Comparison of ENCODE assay signal across 8 mouse cellular contexts in the genomic region with DNA sequence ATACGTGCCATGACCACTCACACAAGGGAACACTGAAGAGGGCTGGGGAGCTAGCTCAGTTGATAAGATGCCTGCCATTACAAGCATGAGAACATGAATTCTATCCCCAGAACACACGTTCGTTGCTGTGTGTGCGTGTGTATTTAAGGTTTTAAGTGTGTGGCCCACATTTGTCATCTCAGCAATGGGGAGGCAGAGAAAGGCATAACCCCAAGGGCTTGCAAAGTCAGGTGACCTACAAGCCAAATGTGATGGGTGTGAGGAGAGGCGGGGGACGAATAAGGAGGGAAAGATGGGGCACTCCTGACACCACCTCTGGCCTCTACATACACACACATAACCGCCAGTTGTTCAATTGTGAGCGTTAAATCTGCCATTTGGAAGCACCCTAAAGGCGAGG.
DNase-seq lines count a peak whose midpoint lies in the region; ATAC-seq lines count a peak whose summit lies in the region.

No protein-coding gene starts in this region.

- ATAC-seq in heart, embryonic 11.5 days (replicated peaks; ENCODE audit: insufficient number of reproducible peaks, low FRiP score, low TSS enrichment), result no peak
- ATAC-seq in midbrain, embryonic 12.5 days (ENCODE audit: low FRiP score, low read depth), result 0 out of 2 replicates have a peak, but pooled peaks have one; percentile 7

- H3K4me1 ChIP-seq in heart, embryonic 11.5 days (ENCODE audit: control insufficient read depth, insufficient read depth, low read length), result peaks cover 5% of the 10 kb centered on the region; the same call in 1 of the 2 replicates
- H3K4me1 ChIP-seq in hindbrain, embryonic 10.5 days (replicated peaks), result peaks cover 17% of the 10 kb centered on the region
- H3K4me1 ChIP-seq in midbrain, embryonic 12.5 days, result 0 out of 2 replicates have a peak, but pooled peaks cover 3% of the 10 kb centered on the region

- H3K4me3 ChIP-seq in heart, embryonic 11.5 days (ENCODE audit: low read depth, low read length), result peak overlapping the region; percentile 72
- H3K4me3 ChIP-seq in hindbrain, embryonic 10.5 days, result peak overlapping the region; percentile 65
- peak overlapping the region; percentile 72 for H3K4me3 ChIP-seq in midbrain, embryonic 12.5 days

- H3K9ac ChIP-seq in heart, embryonic 11.5 days (ENCODE audit: low read depth, low read length), result peak overlapping the region; percentile 90
- no peak overlapping the region for H3K9ac ChIP-seq in midbrain, embryonic 12.5 days (replicated peaks)

- intact Hi-C loops in left cerebral cortex, postnatal 14 days (cut with DNase I), result loop anchor here (5.0 kb wide), 1 partner anchor 132 kb away; no protein-coding TSS in a partner anchor

- WGBS in heart, embryonic 11.5 days (ENCODE audit: insufficient replicate concordance), result 78% methylated on average over 9 of the region's 9 CpGs
- 76% methylated on average over 9 of the region's 9 CpGs for WGBS in hindbrain, embryonic 10.5 days
- 75% methylated on average over 9 of the region's 9 CpGs for WGBS in midbrain, embryonic 12.5 days

- H3K27me3 ChIP-seq in heart, embryonic 11.5 days (ENCODE audit: control insufficient read depth, insufficient read depth, low read length), result no peaks in the 10 kb centered on the region
- H3K27me3 ChIP-seq in hindbrain, embryonic 10.5 days (ENCODE audit: insufficient read depth, poor library complexity, severe bottlenecking), result no peaks in the 10 kb centered on the region
- H3K27me3 ChIP-seq in midbrain, embryonic 12.5 days, result no peaks in the 10 kb centered on the region

- H3K36me3 ChIP-seq in heart, embryonic 11.5 days (ENCODE audit: control insufficient read depth, insufficient read depth, low read length), result no peaks in the 10 kb centered on the region
- no peaks in the 10 kb centered on the region for H3K36me3 ChIP-seq in hindbrain, embryonic 10.5 days
- H3K36me3 ChIP-seq in midbrain, embryonic 12.5 days, result no peaks in the 10 kb centered on the region

- no peaks in the 10 kb centered on the region for H3K9me3 ChIP-seq in heart, embryonic 11.5 days (replicated peaks; ENCODE audit: control insufficient read depth, low read length)
- H3K9me3 ChIP-seq in hindbrain, embryonic 10.5 days, result no peaks in the 10 kb centered on the region
- no peaks in the 10 kb centered on the region for H3K9me3 ChIP-seq in midbrain, embryonic 12.5 days

- no peak overlapping the region; the same call in 1 of the 2 replicates for H3K27ac ChIP-seq in heart, embryonic 11.5 days (ENCODE audit: low read depth, low read length)
- peak overlapping the region; percentile 97 for H3K27ac ChIP-seq in hindbrain, embryonic 10.5 days
- peak overlapping the region; percentile 94; the same call in 1 of the 2 replicates for H3K27ac ChIP-seq in midbrain, embryonic 12.5 days (replicated peaks)

- DNase-seq in heart, adult 9 months (ENCODE audit: low spot score in 2 of 2), result no peak
- DNase-seq in ES-CJ7 (ENCODE audit: low read depth, low spot score), result peak; percentile 11
- no peak for DNase-seq in hindbrain, embryonic 10.5 days (ENCODE audit: low spot score)
- DNase-seq in left cerebral cortex, postnatal 14 days (ENCODE audit: low spot score in 2 of 2), result no peak
- no peak for DNase-seq in thymus, postnatal 36 days
- DNase-seq in lung, adult 18-20 months, result no peak

- H3K4me2 ChIP-seq in heart, embryonic 11.5 days, result peak overlapping the region; percentile 73
- peak overlapping the region; percentile 66 for H3K4me2 ChIP-seq in midbrain, embryonic 12.5 days (replicated peaks)
